Mouse (Mus musculus) spleen, postnatal 14 days (tissue): Measurements from ENCODE around the gene Cdk2ap1.
A peak's percentile ranks its signal among the peaks of the same experiment; 100 is the strongest.
"Not testable (repeated sequence)": the region's sequence is repeated elsewhere in the genome, so short reads cannot be mapped to it uniquely, and the experiment has no call there.

Experiments used
- DNase-seq, 2 experiments: peaks; one replicate each; pipeline ENCODE4 v3.0.0; 2021 to 2022; ENCODE audit warnings: low spot score in 2 of 2

Gene Cdk2ap1

DNA sequence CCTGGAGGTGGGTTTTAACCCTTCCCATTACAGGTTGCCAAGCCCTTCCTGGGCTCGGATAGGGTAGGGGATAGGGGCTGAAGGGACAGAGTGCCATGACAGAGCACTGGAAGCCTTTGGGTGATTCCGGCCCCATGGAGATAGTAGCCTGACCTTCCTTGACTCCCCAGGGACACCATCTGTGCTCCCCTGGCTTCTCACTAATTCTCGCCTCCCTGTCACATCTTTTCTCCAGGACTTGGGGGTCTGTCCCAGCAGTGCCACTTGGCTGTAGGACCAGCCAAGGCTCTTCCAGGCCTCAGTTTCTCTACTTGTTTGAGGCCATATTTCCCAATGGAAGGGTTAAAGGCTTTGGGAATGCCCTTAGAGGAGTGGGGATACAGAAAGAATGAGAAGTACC lies 11.3 kb downstream of the Cdk2ap1 start:
- DNase-seq: no peak

DNA sequence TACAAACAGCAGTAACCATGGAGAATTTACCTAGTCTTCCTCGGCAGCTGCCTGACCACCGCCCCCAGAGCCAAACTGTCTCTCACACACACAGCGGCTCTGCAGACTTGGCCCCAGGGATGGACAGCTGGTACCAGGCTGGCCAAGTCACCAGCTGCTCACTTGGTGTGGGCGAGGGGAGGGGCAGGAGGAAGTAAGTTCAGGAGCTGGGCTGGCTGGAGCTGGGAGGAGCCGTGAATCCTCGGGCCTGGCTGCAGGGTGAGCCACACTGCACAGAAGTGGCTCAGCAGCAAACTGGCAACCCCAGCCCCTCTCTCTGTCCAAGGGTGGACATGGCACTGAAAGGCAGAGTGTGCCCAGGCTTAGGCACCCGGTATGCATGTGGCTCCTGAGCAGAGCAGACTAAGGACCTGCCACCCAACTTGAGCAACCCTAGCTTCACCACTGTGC lies 11.7 kb downstream of the Cdk2ap1 start:
- DNase-seq: no peak

DNA sequence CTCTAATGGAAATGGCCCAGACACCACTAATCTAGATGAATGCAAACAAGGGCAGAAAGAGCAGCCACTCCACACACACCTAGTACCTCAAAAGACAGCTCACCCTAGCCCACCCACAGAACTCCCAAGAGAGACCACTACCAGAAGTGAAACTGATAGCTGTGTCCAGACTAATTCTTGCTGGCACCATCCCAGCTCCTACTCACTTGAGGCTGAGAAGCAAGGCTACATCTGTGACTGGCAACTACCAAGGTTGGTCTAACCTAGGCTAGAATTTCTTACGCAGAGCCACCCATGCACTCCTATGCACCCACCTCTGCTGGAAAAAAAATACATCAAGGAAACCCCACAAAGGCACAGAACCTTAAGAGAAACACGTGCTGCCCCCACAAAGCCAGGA lies 12.5 kb downstream of the Cdk2ap1 start:
- no peak for DNase-seq

DNA sequence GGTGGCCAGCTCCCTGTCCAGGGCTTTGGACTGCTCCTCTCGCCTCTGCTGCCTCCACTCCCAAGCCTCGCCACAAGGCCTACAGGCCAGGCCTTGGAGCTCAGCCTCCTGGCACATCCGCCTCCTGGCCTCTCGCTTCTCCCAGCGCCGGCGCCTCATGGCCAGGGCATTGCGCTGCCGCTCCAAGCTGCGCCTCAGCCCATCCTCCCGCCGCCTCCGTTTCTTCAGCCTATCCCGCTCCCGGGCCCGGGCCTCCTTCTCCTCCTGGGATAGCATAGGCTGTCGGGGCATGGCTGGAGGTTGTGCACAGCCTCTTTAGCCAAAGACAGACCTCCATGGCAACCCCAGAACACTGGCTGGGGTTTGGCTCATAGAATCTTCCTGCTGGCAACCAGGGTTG lies 13.7 kb downstream of the Cdk2ap1 start:
- no peak for DNase-seq

DNA sequence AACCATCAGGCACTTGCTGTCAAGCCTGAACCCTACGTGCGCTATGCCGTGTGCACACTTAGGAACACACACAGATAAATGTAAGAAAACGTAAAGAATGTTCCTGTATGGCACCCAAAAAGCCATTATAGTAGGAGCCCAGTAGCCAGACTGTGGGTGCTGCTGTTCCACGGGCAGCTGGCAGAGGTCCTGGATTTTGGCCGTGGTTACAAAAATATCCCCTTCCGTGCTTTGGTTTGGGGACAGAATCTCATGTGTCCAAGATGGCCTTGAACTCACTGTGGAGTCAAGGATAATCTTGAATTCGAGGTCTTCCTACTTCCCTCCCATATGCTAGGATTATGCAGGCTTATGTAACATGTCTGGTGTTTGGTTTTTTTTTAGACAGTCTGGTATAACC lies 20.0 kb downstream of the Cdk2ap1 start:
- DNase-seq: no peak

DNA sequence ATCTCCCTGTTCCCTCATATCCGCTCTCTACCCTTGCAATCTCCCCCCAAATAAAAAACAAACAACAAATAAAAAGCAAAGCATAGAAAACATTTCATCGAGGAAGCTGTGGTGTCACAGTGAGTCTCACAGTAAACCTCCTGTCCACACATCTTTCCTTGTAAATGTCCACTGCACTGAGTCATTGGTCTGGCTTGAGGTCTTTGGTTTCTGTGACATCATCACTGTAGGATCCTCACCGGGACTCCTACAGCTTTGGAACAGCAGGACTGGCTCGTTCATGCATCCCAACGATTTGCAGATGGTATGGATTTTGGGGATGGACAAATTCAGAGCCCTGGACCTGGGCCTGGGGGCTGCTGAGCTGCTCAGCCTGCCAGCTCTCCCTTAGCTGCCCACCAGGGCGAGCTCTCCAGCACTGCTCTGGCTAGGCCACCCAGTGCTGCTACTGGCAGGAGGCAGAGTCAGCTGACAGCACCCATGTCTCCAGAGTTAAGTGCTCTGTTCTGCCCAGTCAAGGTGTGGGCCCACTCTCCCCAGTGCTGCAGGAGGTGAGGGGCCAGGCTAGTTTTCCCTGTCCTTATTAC lies 21.0 kb downstream of the Cdk2ap1 start:
- not testable (repeated sequence) for DNase-seq

DNA sequence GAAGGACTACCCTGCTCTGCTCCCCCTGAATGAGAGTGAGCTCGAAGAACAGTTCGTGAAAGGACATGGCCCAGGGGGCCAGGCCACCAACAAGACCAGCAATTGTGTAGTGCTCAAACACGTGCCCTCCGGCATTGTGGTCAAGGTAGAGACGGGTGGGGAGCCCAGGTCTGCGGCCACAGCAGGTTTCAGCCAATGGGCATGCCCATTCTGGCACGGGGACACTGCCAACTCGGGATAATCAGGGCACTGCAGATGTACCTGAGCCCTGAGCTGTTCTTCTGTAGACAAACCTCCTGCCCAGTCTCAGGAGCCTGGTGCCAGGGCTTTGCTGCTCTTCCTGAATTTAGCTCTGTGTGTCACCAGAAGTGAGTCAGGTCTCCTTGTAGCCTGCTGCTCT lies 24.1 kb downstream of the Cdk2ap1 start:
- no peak for DNase-seq

DNA sequence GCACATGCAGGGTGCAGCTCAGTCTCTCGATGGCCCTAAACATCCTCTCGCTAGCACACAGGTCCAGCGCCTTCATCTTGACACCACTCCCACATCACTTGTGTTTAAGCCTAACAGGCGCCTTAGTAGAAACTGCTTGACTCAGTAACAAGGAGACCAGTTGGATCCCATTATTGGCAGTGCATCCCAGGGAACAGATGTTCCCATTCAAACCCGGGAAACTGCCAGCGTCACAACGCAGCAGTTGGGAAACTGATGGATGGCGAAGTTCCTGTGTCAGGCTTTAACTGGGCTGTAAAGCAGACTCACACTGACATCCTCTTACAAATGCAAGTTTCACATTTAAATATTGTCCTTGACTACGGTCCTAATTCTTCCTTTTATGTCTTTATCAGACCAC lies 25.0 kb downstream of the Cdk2ap1 start:
- DNase-seq: no peak

DNA sequence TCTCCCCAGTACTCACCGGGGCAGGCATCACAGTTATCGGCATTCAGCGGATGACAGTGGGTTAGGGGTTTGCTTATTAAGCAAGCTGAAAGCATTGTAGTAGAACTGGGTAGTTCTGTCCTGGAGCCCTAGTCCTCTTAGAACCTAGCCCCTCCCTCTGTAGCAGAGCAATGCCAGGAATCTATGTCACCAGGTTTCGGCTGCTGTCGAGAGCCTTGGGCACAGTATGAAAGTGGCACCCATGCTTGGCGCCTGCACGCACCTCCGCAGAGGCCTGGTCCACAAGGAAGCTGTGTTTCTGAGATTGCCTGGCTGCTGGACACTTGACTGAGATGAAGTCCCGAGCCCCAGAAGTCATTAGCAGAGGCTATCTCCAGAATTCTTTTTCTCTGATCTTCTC lies 25.8 kb downstream of the Cdk2ap1 start:
- no peak for DNase-seq

DNA sequence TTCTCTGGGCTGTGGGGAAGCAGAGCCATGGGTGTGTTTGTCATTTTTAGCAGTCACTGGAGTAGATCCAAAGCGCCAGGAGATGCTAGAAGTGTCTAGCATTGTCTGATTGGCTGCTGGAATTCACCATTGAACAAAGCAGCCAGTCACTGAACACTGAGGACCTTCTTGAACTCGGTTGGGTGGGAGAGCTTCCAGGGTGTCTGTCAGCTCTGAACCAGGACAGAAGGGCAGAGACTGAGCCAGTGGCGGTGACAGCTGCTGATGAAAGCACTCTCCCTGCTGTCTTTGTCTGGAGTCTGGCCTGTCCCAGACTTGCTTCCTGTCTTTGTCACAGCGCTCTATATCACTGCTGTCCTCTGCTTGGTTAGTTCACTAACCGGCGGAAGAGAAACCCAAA lies 28.5 kb downstream of the Cdk2ap1 start:
- no peak for DNase-seq

DNA sequence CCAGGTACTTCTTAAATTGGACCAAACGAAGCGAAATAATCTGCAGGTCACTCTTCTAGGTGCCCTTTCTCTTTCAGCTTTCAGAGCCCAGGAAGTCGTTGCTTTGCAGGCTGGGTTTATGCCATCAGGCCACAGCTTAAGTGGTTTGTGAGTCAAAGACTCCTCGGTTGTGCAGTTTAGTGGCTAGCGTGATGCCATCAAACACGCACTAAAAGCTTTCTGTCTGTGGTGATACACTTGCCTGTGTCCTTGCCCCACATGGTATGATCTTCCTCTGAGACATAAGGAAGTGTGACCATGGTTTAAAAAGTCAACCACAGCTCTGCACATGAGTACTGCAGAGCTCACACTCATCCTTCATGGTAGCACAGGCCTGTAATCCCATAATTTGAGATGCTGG lies 32.8 kb downstream of the Cdk2ap1 start:
- no peak for DNase-seq

DNA sequence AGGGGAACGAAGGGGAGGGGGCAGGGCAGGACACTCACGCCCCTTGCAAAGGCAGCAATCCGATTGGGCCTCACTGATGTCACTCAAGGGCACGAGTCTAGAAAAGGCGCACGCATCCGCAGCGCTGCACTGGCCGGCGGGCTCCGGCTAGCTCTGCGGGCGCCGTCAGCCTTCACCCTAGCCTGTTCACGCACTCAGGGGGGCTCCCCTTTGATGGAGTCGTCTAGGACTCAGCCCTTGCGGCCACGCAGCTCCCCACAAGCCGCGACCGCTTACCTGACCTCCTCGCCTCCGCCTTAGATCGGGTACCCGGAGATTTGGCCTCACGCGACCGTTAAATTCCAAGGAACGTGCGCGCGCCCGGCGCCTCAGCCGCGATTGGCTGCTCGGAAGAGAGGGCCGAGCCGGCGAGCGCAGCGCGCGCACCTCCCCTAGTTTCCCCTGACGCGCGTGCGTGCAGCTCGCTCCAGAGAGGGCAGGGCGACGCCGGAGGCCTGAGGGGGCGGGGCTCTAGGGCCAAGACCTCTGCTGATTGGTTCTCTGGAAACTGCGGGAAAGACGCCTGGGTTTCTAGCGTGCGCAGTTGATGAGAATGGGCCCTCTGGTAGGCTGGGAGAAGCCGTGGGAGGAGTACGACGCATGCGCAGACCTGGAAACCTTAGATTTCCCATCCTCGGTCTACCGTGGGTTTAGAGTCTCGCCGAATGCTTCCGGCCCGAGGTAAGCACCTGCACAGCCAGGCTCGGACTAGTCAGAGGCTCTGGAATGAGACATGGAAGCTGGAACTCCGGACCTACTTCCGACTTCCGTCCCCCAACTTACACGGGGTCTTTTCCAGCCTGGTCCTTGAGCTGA lies 35.1 kb downstream of the Cdk2ap1 start, which contains the start of the genes Mphosph9 and 2810006K23Rik:
Mphosph9 (minus strand) TSS at position 463 of the 855 bp plus-strand sequence.
2810006K23Rik (plus strand) TSS at position 580 of the 855 bp plus-strand sequence.
- peak; percentile 99 for DNase-seq

DNA sequence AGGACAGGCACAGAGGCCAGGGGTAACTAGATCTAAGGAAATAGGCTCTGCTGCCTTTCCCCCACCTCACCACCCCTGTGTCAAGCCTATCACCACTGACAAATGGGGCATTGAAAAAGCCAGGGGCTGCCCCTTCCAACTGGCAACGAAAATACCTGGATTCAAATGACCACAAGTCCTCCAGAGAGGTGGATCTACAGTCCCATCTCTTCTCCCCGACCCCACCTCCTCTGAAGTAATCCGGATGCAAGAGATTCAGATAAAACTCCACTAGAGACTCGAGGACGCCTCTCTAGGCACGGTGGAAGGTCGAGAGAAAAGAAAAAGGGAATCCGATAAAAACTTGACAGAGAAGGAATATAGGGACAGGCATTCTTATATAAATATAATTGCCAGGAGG lies 36.1 kb downstream of the Cdk2ap1 start:
- DNase-seq: no peak

DNA sequence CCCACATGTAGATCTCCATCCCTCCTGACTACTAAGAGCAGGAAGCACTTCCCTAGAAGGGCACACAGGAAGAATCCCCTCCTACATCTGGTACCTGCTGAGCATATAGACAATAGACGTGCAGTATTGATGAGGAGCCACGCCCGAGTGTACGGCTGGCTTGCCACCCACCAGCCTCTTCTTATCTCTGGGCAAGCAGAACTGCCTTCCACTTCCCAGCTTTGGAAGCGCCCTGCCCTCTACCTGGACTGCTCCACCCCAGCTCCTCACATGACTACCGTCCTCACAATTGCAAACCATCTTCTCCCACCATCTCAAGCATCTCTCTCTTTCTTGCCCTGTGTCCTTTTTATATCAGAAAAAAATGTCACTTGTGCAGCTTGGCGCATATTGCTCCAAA lies 45.2 kb downstream of the Cdk2ap1 start:
- DNase-seq: no peak

DNA sequence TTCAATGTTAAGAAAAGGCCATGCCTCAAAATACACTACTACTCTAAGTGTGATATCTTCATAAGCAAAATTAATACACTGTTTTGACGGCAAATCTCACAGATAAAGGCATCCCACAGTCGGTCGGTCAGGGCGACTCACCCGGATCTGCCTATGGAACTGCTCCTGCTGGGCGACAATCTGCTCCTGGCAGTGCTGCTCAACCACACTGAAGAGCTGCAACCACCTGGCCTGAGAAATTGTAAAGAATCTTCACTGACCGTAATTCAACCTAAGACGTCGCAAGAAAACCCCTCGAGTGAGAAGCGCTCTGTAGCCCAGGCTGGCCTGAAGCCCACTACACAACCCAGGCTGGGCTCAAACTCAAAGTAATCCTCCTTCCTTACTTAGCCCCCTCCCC lies 46.9 kb downstream of the Cdk2ap1 start:
- DNase-seq: no peak

DNA sequence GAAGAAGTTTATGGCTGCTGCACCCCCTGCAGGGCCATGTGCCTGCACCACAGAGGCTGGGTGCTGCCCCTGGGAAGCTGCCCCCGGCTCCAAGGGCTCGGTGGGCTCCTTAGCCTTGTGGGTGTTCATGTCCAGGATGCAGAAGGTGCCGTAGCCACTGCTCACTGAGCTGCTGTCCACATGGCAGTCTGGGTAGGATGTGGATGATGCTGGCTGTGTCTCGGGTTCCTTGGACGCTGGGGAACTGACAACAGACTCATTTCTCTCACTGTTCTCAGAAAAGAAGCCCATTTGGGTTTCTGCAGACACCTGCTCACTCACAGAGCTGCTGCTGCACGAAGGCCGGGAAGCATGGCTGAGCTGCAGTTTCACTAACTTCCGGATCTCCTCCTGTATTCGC lies 47.4 kb downstream of the Cdk2ap1 start:
- DNase-seq: no peak

DNA sequence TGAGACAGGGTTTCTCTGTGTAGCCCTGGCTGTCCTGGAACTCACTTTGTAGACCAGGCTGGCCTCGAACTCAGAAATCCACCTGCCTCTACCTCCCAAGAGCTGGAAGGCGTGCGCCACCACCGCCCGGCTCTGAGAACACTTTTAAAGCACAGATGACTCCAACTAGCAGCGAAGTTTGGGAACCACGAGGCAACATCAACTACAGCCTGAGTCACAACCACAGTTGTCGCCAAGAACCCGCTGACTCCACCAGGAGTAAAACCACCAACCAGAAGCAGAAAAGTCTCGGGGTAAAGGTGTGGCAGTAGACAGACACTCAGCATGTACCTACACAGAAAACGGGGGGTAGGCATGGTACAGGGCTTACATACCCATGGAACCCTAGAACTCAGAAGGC lies 52.8 kb downstream of the Cdk2ap1 start:
- no peak for DNase-seq

DNA sequence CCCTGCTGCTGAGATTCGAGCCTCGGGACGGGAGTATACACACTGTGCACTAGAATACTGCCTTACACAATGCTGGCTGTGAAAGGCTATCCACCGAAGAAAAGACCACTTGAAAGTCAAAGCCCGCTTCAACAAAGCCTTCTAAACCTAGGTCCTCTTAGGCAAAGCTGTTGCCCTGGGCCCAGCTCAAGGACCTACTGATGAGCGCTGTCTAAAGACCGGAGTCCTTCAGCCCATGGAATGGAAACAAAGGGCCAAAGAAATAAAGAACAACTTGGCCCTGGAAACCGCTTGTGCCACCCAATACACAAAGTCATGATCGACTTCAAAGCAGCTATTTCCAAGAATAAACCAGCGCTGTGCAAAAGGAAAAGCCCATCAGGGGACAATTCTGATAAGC lies 53.7 kb downstream of the Cdk2ap1 start:
- DNase-seq: no peak

DNA sequence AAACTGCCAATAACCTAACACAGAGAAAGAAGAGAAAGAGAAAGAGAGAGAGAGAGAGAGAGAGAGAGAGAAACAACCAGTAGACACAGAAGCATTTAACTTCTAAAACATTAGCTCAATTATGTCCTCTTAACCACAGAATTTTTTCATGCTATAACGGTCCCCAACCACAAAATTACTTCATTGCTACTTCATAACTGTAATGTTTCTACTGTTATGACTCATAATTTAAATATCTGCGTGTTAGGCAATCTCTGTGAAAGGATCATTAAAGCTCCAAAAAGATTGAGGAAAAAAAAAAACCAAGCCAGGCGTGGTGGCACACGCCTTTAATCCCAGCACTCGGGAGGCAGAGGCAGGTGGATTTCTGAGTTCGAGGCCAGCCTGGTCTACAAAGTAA lies 60.0 kb downstream of the Cdk2ap1 start:
- not testable (repeated sequence) for DNase-seq

DNA sequence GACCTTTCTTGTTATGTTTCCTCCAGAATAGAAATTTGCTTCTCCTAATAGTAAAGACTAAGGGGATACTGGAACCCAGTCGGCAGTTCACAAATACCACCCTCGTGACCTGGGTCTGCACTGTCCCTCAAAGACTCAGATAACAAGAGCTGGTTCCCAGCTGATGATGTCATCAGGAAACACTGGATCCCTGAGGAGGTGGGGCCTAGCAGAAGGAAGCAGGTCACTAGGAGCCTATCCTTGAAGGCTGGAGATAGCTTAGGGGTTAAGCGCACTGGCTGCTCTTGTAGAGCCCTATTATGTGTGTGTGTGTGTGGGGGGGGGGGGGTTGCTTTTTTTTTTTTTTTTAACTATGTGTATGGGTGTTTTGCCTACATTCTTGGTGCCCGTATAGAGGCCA lies 62.8 kb downstream of the Cdk2ap1 start:
- DNase-seq: no peak

DNA sequence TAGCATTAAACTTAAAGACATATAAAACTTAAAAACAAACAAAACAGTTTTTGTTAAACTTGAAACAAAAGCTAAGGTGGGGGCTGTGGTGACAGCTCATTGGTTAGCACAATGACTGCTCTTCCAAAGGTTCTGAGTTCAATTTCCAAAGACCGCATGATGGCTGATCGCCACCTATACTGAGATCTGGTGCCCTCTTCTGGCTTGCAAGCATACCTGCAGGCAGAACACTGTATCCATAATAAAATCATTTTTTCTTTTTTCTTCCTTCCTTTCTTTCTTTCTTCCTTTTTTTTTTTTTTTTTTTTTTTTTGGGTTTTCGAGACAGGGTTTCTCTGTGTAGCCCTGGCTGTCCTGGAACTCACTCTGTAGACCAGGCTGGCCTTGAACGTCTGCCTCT lies 63.6 kb downstream of the Cdk2ap1 start:
- DNase-seq: not testable (repeated sequence)

DNA sequence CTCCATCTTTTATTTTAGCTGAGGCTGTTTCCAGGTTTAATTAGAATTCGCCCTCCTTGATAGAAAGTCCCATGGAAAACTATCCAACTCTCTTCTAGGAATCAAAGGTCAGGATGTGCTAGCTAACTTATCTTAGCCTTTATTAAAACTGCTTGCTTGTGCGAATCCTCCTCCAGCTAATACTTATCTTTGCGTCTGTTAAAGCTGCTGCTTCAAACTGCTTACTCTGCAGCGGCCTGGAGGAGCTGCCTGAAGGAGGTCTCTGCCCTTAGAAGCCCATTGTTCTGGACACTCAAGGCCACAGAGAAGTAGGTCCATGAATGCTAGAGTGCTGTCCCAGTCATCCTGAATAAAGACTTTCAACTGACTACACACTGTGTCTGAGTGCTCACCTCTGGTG lies 66.4 kb downstream of the Cdk2ap1 start:
- DNase-seq: no peak
